Mouse (Mus musculus): ENCODE measurements around the gene Mgat3. TPM values are rescaled to one million over a fixed set of nuclear protein-coding genes. Genes with fewer than 3 reads are reported as not detected.

The Mgat3 gene
- total and polyA plus RNA-seq, 2 experiments from 2014 or later, result 13.5 to 106 TPM

GRCm38 (mm10) chr15:80132993-80133586, 40.4 kb upstream of the Mgat3 start, which contains the start of gene Tab1:
Gene Tab1, plus strand, starts transcription at chr15:80133127.
- peak; percentile 75 for TF ChIP-seq CTCF (IDR thresholded peaks at IDR 0.05; ENCODE audit: low read depth)
- WGBS, result under 1% methylated on average over 53 of the region's 59 CpGs

GRCm38 (mm10) chr15:80133682-80134449, 39.7 kb upstream of the Mgat3 start:
- peaks cover 15% of the 10 kb centered on the region for H3K4me1 ChIP-seq (ENCODE audit: insufficient read depth, low read length)
- H3K9ac ChIP-seq (replicated peaks; ENCODE audit: low read length), result peak overlapping the region; percentile 79
- H3K4me3 ChIP-seq (ENCODE audit: low read length), result peak overlapping the region; percentile 75
- H3K27ac ChIP-seq, result peak overlapping the region; percentile 99
- H3K9me3 ChIP-seq (ENCODE audit: low read length), result no peaks in the 10 kb centered on the region
- ATAC-seq, result peak; percentile 4; the same call in 1 of the 2 replicates
- no peaks in the 10 kb centered on the region for H3K27me3 ChIP-seq (ENCODE audit: insufficient read depth, low read length)
- WGBS, result 13% methylated on average over 14 of the region's 14 CpGs
- H3K36me3 ChIP-seq (ENCODE audit: insufficient read depth, low read length), result no peaks in the 10 kb centered on the region
- DNase-seq (ENCODE audit: low spot score), result no peak
- peak overlapping the region; percentile 71 for H3K4me2 ChIP-seq (ENCODE audit: low read depth, low read length)
- TF ChIP-seq CTCF (IDR thresholded peaks at IDR 0.05; ENCODE audit: low read depth), result no peak

More at GRCm38 (mm10) chr15:80132993-80133586, 40.4 kb upstream of the Mgat3 start, which contains the start of gene Tab1:
- Histone ChIP-seq H3K4me2 (ENCODE audit: low read depth, low read length) (peak within 1 kb of the TSS; percentile 71), H3K4me3 (ENCODE audit: low read length) (peak within 1 kb of the TSS; percentile 75), H3K4me1 (ENCODE audit: insufficient read depth, low read length) (peaks cover 15% of the 10 kb centered on the region), H3K27me3 (ENCODE audit: insufficient read depth, low read length) (no peaks in the 10 kb centered on the region), H3K36me3 (ENCODE audit: insufficient read depth, low read length) (no peaks in the 10 kb centered on the region), H3K27ac (peak within 1 kb of the TSS; percentile 99), H3K9ac (replicated peaks; ENCODE audit: low read length) (peak within 1 kb of the TSS; percentile 79), H3K9me3 (ENCODE audit: low read length) (no peaks in the 10 kb centered on the region)
- ATAC-seq (peak; percentile 96), DNase-seq (ENCODE audit: low spot score) (peak; percentile 98)

- Histone ChIP-seq H3K4me2 (ENCODE audit: low read depth, low read length) (peak overlapping the region; percentile 71), H3K9ac (replicated peaks; ENCODE audit: low read length) (peak overlapping the region; percentile 79), H3K9me3 (ENCODE audit: low read length) (no peaks in the 10 kb centered on the region), H3K4me3 (ENCODE audit: low read length) (peak overlapping the region; percentile 75), H3K27me3 (ENCODE audit: insufficient read depth, low read length) (no peaks in the 10 kb centered on the region), H3K27ac (peak overlapping the region; percentile 99), H3K36me3 (ENCODE audit: insufficient read depth, low read length) (no peaks in the 10 kb centered on the region), H3K4me1 (ENCODE audit: insufficient read depth, low read length) (peaks cover 15% of the 10 kb centered on the region)
- TF ChIP-seq CTCF (IDR thresholded peaks at IDR 0.05; ENCODE audit: low read depth), result no peak
- 49% methylated on average over 9 of the region's 9 CpGs for WGBS
- no peak for DNase-seq (ENCODE audit: low spot score)
- no peak for ATAC-seq
Measured at GRCm38 (mm10) chr15:80134450-80134847, 39.1 kb upstream of the Mgat3 start.

- DNase-seq (ENCODE audit: low spot score) (no peak), ATAC-seq (no peak)
- Histone ChIP-seq H3K36me3 (ENCODE audit: insufficient read depth, low read length) (no peaks in the 10 kb centered on the region), H3K4me3 (ENCODE audit: low read length) (no peak overlapping the region), H3K4me2 (ENCODE audit: low read depth, low read length) (no peak overlapping the region), H3K4me1 (ENCODE audit: insufficient read depth, low read length) (peaks cover 15% of the 10 kb centered on the region), H3K9me3 (ENCODE audit: low read length) (no peaks in the 10 kb centered on the region), H3K9ac (replicated peaks; ENCODE audit: low read length) (no peak overlapping the region), H3K27ac (no peak overlapping the region), H3K27me3 (ENCODE audit: insufficient read depth, low read length) (no peaks in the 10 kb centered on the region)
- TF ChIP-seq CTCF (IDR thresholded peaks at IDR 0.05; ENCODE audit: low read depth), result no peak
- 91% methylated on average over 2 of the region's 2 CpGs for WGBS
Measured at GRCm38 (mm10) chr15:80135499-80135898, 38.0 kb upstream of the Mgat3 start.

GRCm38 (mm10) chr15:80136645-80137044, 36.9 kb upstream of the Mgat3 start:
- no peak for TF ChIP-seq CTCF (IDR thresholded peaks at IDR 0.05; ENCODE audit: low read depth)
- ATAC-seq (no peak), DNase-seq (ENCODE audit: low spot score) (no peak)
- Histone ChIP-seq H3K27ac (no peak overlapping the region), H3K36me3 (ENCODE audit: insufficient read depth, low read length) (0 out of 2 replicates have a peak, but pooled peaks cover 3% of the 10 kb centered on the region), H3K4me3 (ENCODE audit: low read length) (no peak overlapping the region), H3K4me2 (ENCODE audit: low read depth, low read length) (no peak overlapping the region), H3K9me3 (ENCODE audit: low read length) (no peaks in the 10 kb centered on the region), H3K4me1 (ENCODE audit: insufficient read depth, low read length) (peaks cover 15% of the 10 kb centered on the region), H3K27me3 (ENCODE audit: insufficient read depth, low read length) (no peaks in the 10 kb centered on the region), H3K9ac (replicated peaks; ENCODE audit: low read length) (no peak overlapping the region)
- WGBS, result 95% methylated on average over 3 of the region's 3 CpGs

GRCm38 (mm10) chr15:80137945-80138791, 35.4 kb upstream of the Mgat3 start:
- H3K9me3 ChIP-seq (ENCODE audit: low read length), result no peaks in the 10 kb centered on the region
- H3K4me3 ChIP-seq (ENCODE audit: low read length), result no peak overlapping the region
- 0 out of 2 replicates have a peak overlapping the region, but pooled peaks have one; percentile 7 for H3K4me2 ChIP-seq (ENCODE audit: low read depth, low read length)
- H3K27me3 ChIP-seq (ENCODE audit: insufficient read depth, low read length), result no peaks in the 10 kb centered on the region
- 43% methylated on average over 17 of the region's 17 CpGs for WGBS
- TF ChIP-seq CTCF (IDR thresholded peaks at IDR 0.05; ENCODE audit: low read depth), result peak; percentile 31
- peak; percentile 40 for ATAC-seq
- 0 out of 2 replicates have a peak, but pooled peaks cover 3% of the 10 kb centered on the region for H3K36me3 ChIP-seq (ENCODE audit: insufficient read depth, low read length)
- H3K9ac ChIP-seq (replicated peaks; ENCODE audit: low read length), result 0 out of 2 replicates have a peak overlapping the region, but pooled peaks have one; percentile 13
- H3K4me1 ChIP-seq (ENCODE audit: insufficient read depth, low read length), result peaks cover 15% of the 10 kb centered on the region
- peak overlapping the region; percentile 74 for H3K27ac ChIP-seq
- peak; percentile 36 for DNase-seq (ENCODE audit: low spot score)
